Mouse (Mus musculus): ENCODE results near the gene Asah2. TPM values are rescaled to one million over a fixed set of nuclear protein-coding genes. Genes with fewer than 3 reads are reported as not detected.

Gene Asah2
- total and polyA plus RNA-seq, 2 experiments from 2014 or later, result 0.44 to 2.6 TPM

GRCm38 (mm10) chr19:32070340-32070739 lies 37.7 kb downstream of the Asah2 start:
- Histone ChIP-seq H3K9me3 (ENCODE audit: low read length) (no peaks in the 10 kb centered on the region), H3K4me3 (ENCODE audit: low read depth, low read length) (no peak overlapping the region), H3K4me2 (ENCODE audit: low read depth) (no peak overlapping the region), H3K36me3 (ENCODE audit: insufficient read depth) (no peaks in the 10 kb centered on the region), H3K9ac (no peak overlapping the region), H3K27ac (ENCODE audit: low read depth, low read length) (no peak overlapping the region), H3K27me3 (ENCODE audit: insufficient read depth, low read length) (no peaks in the 10 kb centered on the region), H3K4me1 (ENCODE audit: insufficient read depth) (no peaks in the 10 kb centered on the region)
- 70% methylated on average over 2 of the region's 2 CpGs for WGBS
- no peak for TF ChIP-seq CTCF (IDR thresholded peaks at IDR 0.05; ENCODE audit: low read depth)
- DNase-seq (no peak), ATAC-seq (no peak)

DNA sequence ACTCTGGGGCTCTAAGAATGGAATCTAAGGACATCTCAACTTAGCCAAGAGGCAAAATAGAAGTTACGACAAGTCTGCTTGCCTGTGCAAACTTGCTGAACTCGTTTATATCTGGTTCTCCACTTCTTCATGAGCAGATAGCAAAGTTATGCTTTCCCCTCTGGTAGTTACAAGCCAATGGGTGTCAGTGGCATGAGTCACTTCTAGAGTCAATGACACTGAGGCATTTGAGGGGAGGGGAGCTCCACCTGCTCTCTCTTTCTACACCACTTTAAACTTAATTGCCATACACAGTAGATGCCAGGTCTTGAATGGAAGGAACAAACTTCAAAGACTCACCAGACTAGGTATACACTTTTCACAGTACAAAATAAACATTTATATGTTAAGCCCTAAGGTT lies 38.4 kb downstream of the Asah2 start:
- no peak for TF ChIP-seq CTCF (IDR thresholded peaks at IDR 0.05; ENCODE audit: low read depth)
- WGBS, result 85% methylated on average over 2 of the region's 2 CpGs
- Histone ChIP-seq H3K27ac (ENCODE audit: low read depth, low read length) (no peak overlapping the region), H3K4me1 (ENCODE audit: insufficient read depth) (no peaks in the 10 kb centered on the region), H3K9me3 (ENCODE audit: low read length) (no peaks in the 10 kb centered on the region), H3K27me3 (ENCODE audit: insufficient read depth, low read length) (no peaks in the 10 kb centered on the region), H3K4me3 (ENCODE audit: low read depth, low read length) (no peak overlapping the region), H3K9ac (no peak overlapping the region), H3K4me2 (ENCODE audit: low read depth) (no peak overlapping the region), H3K36me3 (ENCODE audit: insufficient read depth) (no peaks in the 10 kb centered on the region)
- DNase-seq (no peak), ATAC-seq (no peak)

DNA sequence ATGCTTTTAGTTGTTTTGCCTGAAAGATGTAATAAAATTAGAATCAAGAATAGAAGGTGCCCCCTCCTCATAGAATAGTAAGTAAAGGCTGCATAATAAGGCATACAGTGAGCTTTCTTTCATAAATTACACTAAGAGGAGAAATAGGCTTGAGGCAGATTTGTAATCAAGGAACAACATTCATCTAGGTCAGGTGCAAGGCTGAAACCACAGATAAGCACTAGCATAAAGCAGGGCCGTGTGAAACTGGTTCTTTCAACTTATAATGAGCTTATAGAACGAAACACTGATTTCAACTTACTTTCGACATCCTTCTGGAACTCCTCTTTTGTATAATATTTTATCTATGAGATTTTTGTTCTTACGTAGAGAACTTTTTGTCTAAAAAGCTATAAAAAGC lies 40.3 kb downstream of the Asah2 start:
- Histone ChIP-seq H3K27me3 (ENCODE audit: insufficient read depth, low read length) (no peaks in the 10 kb centered on the region), H3K4me3 (ENCODE audit: low read depth, low read length) (no peak overlapping the region), H3K9me3 (ENCODE audit: low read length) (no peaks in the 10 kb centered on the region), H3K4me1 (ENCODE audit: insufficient read depth) (no peaks in the 10 kb centered on the region), H3K4me2 (ENCODE audit: low read depth) (no peak overlapping the region), H3K9ac (no peak overlapping the region), H3K27ac (ENCODE audit: low read depth, low read length) (no peak overlapping the region), H3K36me3 (ENCODE audit: insufficient read depth) (no peaks in the 10 kb centered on the region)
- ATAC-seq (no peak), DNase-seq (no peak)
- WGBS, result 67% methylated on average over 4 of the region's 4 CpGs
- no peak for TF ChIP-seq CTCF (IDR thresholded peaks at IDR 0.05; ENCODE audit: low read depth)

DNA sequence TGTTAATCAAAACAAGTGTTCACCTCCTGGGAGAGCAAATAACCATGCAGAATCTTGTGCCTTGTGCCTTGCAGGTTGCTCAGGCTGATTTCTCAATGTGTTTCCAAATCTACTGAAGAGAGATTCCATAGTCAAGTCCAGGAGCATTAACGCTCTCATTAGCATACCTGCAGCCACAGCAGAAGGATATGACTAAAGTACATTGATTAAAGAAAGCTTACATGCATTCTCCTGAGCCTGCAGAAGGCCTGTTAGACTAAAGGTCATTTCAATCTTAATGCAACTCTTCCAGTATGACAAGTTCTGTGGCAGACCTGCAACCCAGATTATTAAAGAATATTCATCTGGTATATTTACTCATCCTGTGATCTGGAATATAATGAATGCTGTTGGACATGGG lies 46.7 kb downstream of the Asah2 start:
- H3K4me3 ChIP-seq (ENCODE audit: low read depth, low read length), result no peak overlapping the region
- no peaks in the 10 kb centered on the region for H3K27me3 ChIP-seq (ENCODE audit: insufficient read depth, low read length)
- no peak overlapping the region for H3K27ac ChIP-seq (ENCODE audit: low read depth, low read length)
- DNase-seq (no peak), ATAC-seq (no peak)
- TF ChIP-seq CTCF (IDR thresholded peaks at IDR 0.05; ENCODE audit: low read depth), result no peak
- no peaks in the 10 kb centered on the region for H3K9me3 ChIP-seq (ENCODE audit: low read length)
- 96% methylated on average over 1 of the region's 1 CpGs for WGBS
- H3K4me2 ChIP-seq (ENCODE audit: low read depth), result no peak overlapping the region
- no peak overlapping the region for H3K9ac ChIP-seq
- H3K4me1 ChIP-seq (ENCODE audit: insufficient read depth), result no peaks in the 10 kb centered on the region
- H3K36me3 ChIP-seq (ENCODE audit: insufficient read depth), result no peaks in the 10 kb centered on the region

GRCm38 (mm10) chr19:32056252-32056651 lies 51.8 kb downstream of the Asah2 start:
- no peak overlapping the region for H3K9ac ChIP-seq
- no peak overlapping the region for H3K4me3 ChIP-seq (ENCODE audit: low read depth, low read length)
- 92% methylated on average over 1 of the region's 1 CpGs for WGBS
- no peak overlapping the region for H3K27ac ChIP-seq (ENCODE audit: low read depth, low read length)
- no peak overlapping the region for H3K4me2 ChIP-seq (ENCODE audit: low read depth)
- DNase-seq (no peak), ATAC-seq (no peak)
- H3K36me3 ChIP-seq (ENCODE audit: insufficient read depth), result no peaks in the 10 kb centered on the region
- no peaks in the 10 kb centered on the region for H3K9me3 ChIP-seq (ENCODE audit: low read length)
- H3K27me3 ChIP-seq (ENCODE audit: insufficient read depth, low read length), result no peaks in the 10 kb centered on the region
- no peak for TF ChIP-seq CTCF (IDR thresholded peaks at IDR 0.05; ENCODE audit: low read depth)
- no peaks in the 10 kb centered on the region for H3K4me1 ChIP-seq (ENCODE audit: insufficient read depth)

DNA sequence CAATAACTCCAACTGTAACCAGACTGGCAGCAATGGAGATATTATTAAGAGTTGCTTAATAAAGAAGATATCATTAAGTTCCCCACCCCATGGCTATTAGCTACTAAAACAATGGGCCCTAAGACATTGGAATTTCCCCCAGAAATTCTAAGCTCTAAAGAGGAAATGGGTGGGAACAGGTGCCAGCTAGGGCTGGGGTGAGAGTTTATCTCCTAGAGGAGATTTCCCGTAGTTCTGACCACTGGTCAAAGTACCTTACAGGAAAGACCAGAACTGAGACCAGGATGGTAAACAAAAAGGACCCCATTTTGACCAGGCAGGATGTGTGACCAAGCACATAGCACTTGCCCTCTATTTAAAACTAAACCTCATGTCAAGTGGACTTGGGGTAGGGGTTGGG lies 52.3 kb downstream of the Asah2 start:
- no peak overlapping the region for H3K9ac ChIP-seq
- TF ChIP-seq CTCF (IDR thresholded peaks at IDR 0.05; ENCODE audit: low read depth), result no peak
- H3K27me3 ChIP-seq (ENCODE audit: insufficient read depth, low read length), result no peaks in the 10 kb centered on the region
- 67% methylated on average over 1 of the region's 1 CpGs for WGBS
- no peak overlapping the region for H3K27ac ChIP-seq (ENCODE audit: low read depth, low read length)
- H3K4me3 ChIP-seq (ENCODE audit: low read depth, low read length), result no peak overlapping the region
- H3K4me1 ChIP-seq (ENCODE audit: insufficient read depth), result no peaks in the 10 kb centered on the region
- ATAC-seq (no peak), DNase-seq (no peak)
- H3K4me2 ChIP-seq (ENCODE audit: low read depth), result no peak overlapping the region
- no peaks in the 10 kb centered on the region for H3K9me3 ChIP-seq (ENCODE audit: low read length)
- no peaks in the 10 kb centered on the region for H3K36me3 ChIP-seq (ENCODE audit: insufficient read depth)

DNA sequence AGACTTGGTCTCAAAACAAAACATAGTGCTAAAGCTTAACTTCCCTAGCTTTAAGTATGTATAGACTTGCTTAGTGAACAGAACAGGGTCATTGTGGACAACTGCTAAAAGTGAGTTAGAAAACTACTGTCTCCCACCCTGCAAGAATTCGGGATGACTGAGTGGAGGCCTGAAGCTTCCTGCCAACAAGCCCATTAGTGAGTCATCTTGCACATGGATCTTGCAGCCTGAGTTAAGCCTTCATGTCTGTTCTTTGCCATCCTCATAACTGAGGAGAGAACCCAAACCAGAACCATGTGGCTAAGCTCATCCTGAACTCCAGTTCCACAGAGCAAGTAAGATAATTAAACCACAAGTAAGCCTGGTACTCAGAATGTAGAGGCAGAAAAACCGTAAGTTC lies 56.8 kb downstream of the Asah2 start:
- Histone ChIP-seq H3K4me1 (ENCODE audit: insufficient read depth) (no peaks in the 10 kb centered on the region), H3K27me3 (ENCODE audit: insufficient read depth, low read length) (no peaks in the 10 kb centered on the region), H3K27ac (ENCODE audit: low read depth, low read length) (no peak overlapping the region), H3K9me3 (ENCODE audit: low read length) (no peaks in the 10 kb centered on the region), H3K4me3 (ENCODE audit: low read depth, low read length) (no peak overlapping the region), H3K9ac (no peak overlapping the region), H3K36me3 (ENCODE audit: insufficient read depth) (no peaks in the 10 kb centered on the region), H3K4me2 (ENCODE audit: low read depth) (no peak overlapping the region)
- DNase-seq (no peak), ATAC-seq (no peak)
- WGBS, result 90% methylated on average over 2 of the region's 2 CpGs
- TF ChIP-seq CTCF (IDR thresholded peaks at IDR 0.05; ENCODE audit: low read depth), result no peak

DNA sequence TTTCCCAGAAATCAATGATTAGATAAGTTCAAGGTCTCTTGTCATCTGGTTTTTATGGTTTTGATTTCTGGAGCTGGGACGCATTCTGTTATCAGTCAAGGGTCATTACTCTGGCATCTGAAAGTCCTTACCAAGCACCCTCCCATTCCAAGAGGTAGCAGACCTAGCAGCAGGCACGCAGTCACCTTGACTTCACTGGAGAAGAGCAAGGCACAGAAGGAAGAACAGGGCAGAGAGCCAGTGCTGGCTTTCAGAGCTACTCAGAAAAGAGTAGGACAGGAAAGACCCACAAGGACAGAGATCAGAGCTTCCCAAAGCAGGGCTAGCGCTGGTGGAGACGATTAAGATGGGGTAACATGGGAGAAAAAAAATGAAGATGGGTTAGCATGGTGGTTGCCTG lies 75.1 kb downstream of the Asah2 start:
- 92% methylated on average over 4 of the region's 4 CpGs for WGBS
- H3K27me3 ChIP-seq (ENCODE audit: insufficient read depth, low read length), result no peaks in the 10 kb centered on the region
- no peaks in the 10 kb centered on the region for H3K9me3 ChIP-seq (ENCODE audit: low read length)
- TF ChIP-seq CTCF (IDR thresholded peaks at IDR 0.05; ENCODE audit: low read depth), result no peak
- no peak for ATAC-seq
- H3K9ac ChIP-seq, result no peak overlapping the region
- H3K27ac ChIP-seq (ENCODE audit: low read depth, low read length), result no peak overlapping the region
- no peak overlapping the region for H3K4me3 ChIP-seq (ENCODE audit: low read depth, low read length)
- H3K4me2 ChIP-seq (ENCODE audit: low read depth), result no peak overlapping the region
- DNase-seq, result no peak
- no peaks in the 10 kb centered on the region for H3K4me1 ChIP-seq (ENCODE audit: insufficient read depth)
- no peaks in the 10 kb centered on the region for H3K36me3 ChIP-seq (ENCODE audit: insufficient read depth)
